Mouse (Mus musculus) large intestine, adult 2 months (tissue): ENCODE measurements around the gene Dpm3. TPM values are rescaled to one million over a fixed set of nuclear protein-coding genes. Genes with fewer than 3 reads are reported as not detected.

Source experiments
- DNase-seq: peaks from one replicate; pipeline ENCODE4 v3.0.0-alpha.2; 2012; ENCODE audit warnings: low read depth, low spot score
- WGBS: fragments of 180-500 bp; shearing (Covaris S2); methylation state at CpG from one replicate; pipeline ENCODE4 v1.1.7; 2018; 5-methylcytosine and 5-hydroxymethylcytosine counted together
- polyA plus RNA-seq: library from polyadenylated mRNA; depleted of rRNA; stranded (reverse); fragments of >200 nt; gene quantifications from 2 replicates; pipeline ENCODE4 v1.2.3, GENCODE M21; 2012; rRNA removed

Dpm3 gene
- polyA plus RNA-seq, 1 experiment: 356 TPM

GRCm38 (mm10) chr3:89315930-89316831 is 57.0 kb downstream of the Dpm3 start:
- no peak for DNase-seq
- 16% methylated on average over 40 of the region's 40 CpGs for WGBS

Other genes starting within 250 kb of the Dpm3 start
- 43.8 and 48.1 TPM in 2 replicates for gene Rusc1, start 166.0 kb upstream of the Dpm3 start, polyA plus RNA-seq
- gene Gm43738, start 158.3 kb upstream of the Dpm3 start, polyA plus RNA-seq: not detected in 2 replicates
- gene Fdps, start 157.4 kb upstream of the Dpm3 start, polyA plus RNA-seq: 160 and 206 TPM in 2 replicates
- gene Pklr, start 123.2 kb upstream of the Dpm3 start, polyA plus RNA-seq: 181 and 448 TPM in 2 replicates
- 0.48 and 0.52 TPM in 2 replicates for gene Hcn3, start 99.2 kb upstream of the Dpm3 start, polyA plus RNA-seq
- gene Clk2, start 94.6 kb upstream of the Dpm3 start, polyA plus RNA-seq: 41.1 and 53.0 TPM in 2 replicates
- gene Scamp3, start 81.9 kb upstream of the Dpm3 start, polyA plus RNA-seq: 88.5 and 107 TPM in 2 replicates
- 23.0 and 30.1 TPM in 2 replicates for gene Fam189b, start 76.2 kb upstream of the Dpm3 start, polyA plus RNA-seq
- gene Gba, start 56.4 kb upstream of the Dpm3 start, polyA plus RNA-seq: 88.5 and 99.3 TPM in 2 replicates
- gene Thbs3, start 44.2 kb upstream of the Dpm3 start, polyA plus RNA-seq: 20.8 and 22.8 TPM in 2 replicates
- gene Mtx1, start 32.3 kb upstream of the Dpm3 start, polyA plus RNA-seq: 171 and 186 TPM in 2 replicates
- gene Muc1, start 30.3 kb upstream of the Dpm3 start, polyA plus RNA-seq: 0.99 and 1.6 TPM in 2 replicates
- 170 and 221 TPM in 2 replicates for gene Krtcap2, start 13.4 kb upstream of the Dpm3 start, polyA plus RNA-seq
- 2.1 TPM in 2 replicates for gene Trim46, start 13.0 kb upstream of the Dpm3 start, polyA plus RNA-seq
- 108 and 123 TPM in 2 replicates for gene Slc50a1, start 11.2 kb downstream of the Dpm3 start, polyA plus RNA-seq
- 78.0 and 93.8 TPM in 2 replicates for gene Efna1, start 21.8 kb downstream of the Dpm3 start, polyA plus RNA-seq
- gene Efna3, start 63.6 kb downstream of the Dpm3 start, polyA plus RNA-seq: 6.0 and 7.4 TPM in 2 replicates
- 14.5 and 14.6 TPM in 2 replicates for gene Efna4, start 78.7 kb downstream of the Dpm3 start, polyA plus RNA-seq
- 59.4 and 68.5 TPM in 2 replicates for gene Adam15, start 90.6 kb downstream of the Dpm3 start, polyA plus RNA-seq
- 0.15 and 0.60 TPM in 2 replicates for gene Dcst2, start 102.6 kb downstream of the Dpm3 start, polyA plus RNA-seq
- gene Dcst1, start 105.9 kb downstream of the Dpm3 start, polyA plus RNA-seq: 3.1 and 6.7 TPM in 2 replicates
- 92.6 and 151 TPM in 2 replicates for gene Zbtb7b, start 135.4 kb downstream of the Dpm3 start, polyA plus RNA-seq
- gene Lenep, start 143.4 kb downstream of the Dpm3 start, polyA plus RNA-seq: not detected in 2 replicates
- 40.7 and 48.2 TPM in 2 replicates for gene Flad1, start 152.5 kb downstream of the Dpm3 start, polyA plus RNA-seq
- 37.2 and 50.9 TPM in 2 replicates for gene Cks1b, start 159.0 kb downstream of the Dpm3 start, polyA plus RNA-seq
- gene Shc1, start 159.1 kb downstream of the Dpm3 start, polyA plus RNA-seq: 60.3 and 84.0 TPM in 2 replicates
- 30.8 and 39.3 TPM in 2 replicates for gene Pygo2, start 170.9 kb downstream of the Dpm3 start, polyA plus RNA-seq
- gene Pbxip1, start 177.3 kb downstream of the Dpm3 start, polyA plus RNA-seq: 44.6 and 52.7 TPM in 2 replicates
- 31.6 and 34.8 TPM in 2 replicates for gene Pmvk, start 195.2 kb downstream of the Dpm3 start, polyA plus RNA-seq